Mouse (Mus musculus) lung, adult 10 weeks (tissue): Measurements from ENCODE around the gene Vmn1r34. TPM values are rescaled to one million over a fixed set of nuclear protein-coding genes. Genes with fewer than 3 reads are reported as not detected.

Source experiments
- polyA plus RNA-seq: library from polyadenylated mRNA; stranded (reverse); fragments of 350-450 nt; fragmentation: Illumina TruSeq; extraction: RNeasy Lipid Tissue Mini Kit (QIAGEN cat#74804); gene quantifications from one replicate; pipeline ENCODE4 v1.2.3, GENCODE M21; 2014; ENCODE audit warnings: low read depth, low replicate concordance; ENCODE audit not compliant: insufficient read depth

Gene Vmn1r34
- polyA plus RNA-seq, result not detected

DNA sequence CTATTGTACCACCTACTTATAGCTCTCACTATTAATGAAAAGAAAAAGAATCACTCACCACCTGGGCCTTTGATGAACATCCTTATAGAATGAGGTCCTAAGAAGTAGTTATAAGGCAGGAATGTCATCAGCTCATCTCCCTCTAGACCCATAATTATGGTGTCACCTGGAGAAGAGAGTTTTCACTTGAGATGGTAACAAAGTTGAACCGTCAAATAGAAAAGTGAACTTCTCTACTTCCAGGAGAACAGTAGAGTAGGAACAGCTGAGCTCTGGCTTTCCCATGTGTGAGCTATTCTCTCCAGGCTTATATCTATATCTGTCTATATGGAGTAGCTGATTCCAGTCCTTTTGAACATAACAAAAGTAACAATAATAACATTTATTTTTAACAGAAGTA is at the start of gene Vmn1r34:
Gene Vmn1r34, minus strand, starts transcription at position 101 of the 400 bp plus-strand sequence.

DNA sequence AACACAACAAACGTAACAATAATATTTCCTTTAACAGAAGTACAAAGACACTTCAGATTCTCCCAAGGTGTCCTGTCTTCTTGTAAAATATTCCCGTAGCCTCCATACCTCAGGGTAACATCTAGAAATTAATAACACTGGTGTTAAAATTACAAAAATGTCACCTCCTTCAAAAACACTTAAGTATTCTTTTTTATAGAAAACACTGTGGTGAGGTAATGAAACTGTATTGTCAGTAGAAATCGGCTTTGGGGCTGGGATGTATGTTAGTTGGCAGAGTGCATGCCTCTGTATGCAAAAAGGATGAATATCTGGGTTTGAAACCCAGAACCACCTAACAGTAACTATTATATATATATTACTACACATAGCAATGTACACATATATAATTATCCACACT is 42.1 kb upstream of the Vmn1r34 start, which contains the start of gene Vmn1r35:
Gene Vmn1r35, minus strand, starts transcription at position 101 of the 400 bp plus-strand sequence.

DNA sequence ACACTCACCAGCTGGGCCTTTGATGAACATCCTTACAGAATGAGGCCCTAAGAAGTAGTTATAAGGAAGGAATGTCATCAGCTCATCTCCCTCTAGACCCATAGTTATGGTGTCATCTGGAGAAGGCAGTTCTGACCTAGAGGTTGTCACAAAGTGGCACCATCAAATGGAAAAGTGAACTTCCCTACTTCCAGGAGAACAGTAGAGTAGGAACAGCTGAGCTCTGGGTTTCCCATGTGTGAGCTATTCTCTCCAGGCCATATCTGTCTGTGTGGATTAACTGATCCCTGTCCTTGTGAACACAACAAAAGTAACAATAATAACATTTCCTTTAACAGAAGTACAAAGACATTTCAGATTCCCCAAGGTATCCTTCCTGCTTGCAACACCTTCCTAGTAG is 25.5 kb downstream of the Vmn1r34 start, which contains the start of gene Vmn1r33:
Gene Vmn1r33, minus strand, starts transcription at position 101 of the 400 bp plus-strand sequence.

Other genes starting within 250 kb of the Vmn1r34 start
- 7.2 TPM for gene Mad2l1, start 108.5 kb downstream of the Vmn1r34 start, polyA plus RNA-seq
- gene Vmn1r32, start 83.8 kb downstream of the Vmn1r34 start, polyA plus RNA-seq, result not detected
- gene Vmn1r33, start 25.6 kb downstream of the Vmn1r34 start, polyA plus RNA-seq, result not detected
- not detected for gene Vmn1r35, start 42.0 kb upstream of the Vmn1r34 start, polyA plus RNA-seq
- gene Vmn1r36, start 75.3 kb upstream of the Vmn1r34 start, polyA plus RNA-seq, result not detected
- gene Vmn1r37, start 85.5 kb upstream of the Vmn1r34 start, polyA plus RNA-seq, result not detected
- not detected for gene Vmn1r38, start 138.7 kb upstream of the Vmn1r34 start, polyA plus RNA-seq
- not detected for gene Vmn1r39, start 166.7 kb upstream of the Vmn1r34 start, polyA plus RNA-seq